Mouse (Mus musculus): ENCODE results near the gene Gzma.

Gene Gzma

GRCm38 (mm10) chr13:113045458-113046110, 55.2 kb downstream of the Gzma start:
- DNase-seq (ENCODE audit: low spot score), result no peak

DNA sequence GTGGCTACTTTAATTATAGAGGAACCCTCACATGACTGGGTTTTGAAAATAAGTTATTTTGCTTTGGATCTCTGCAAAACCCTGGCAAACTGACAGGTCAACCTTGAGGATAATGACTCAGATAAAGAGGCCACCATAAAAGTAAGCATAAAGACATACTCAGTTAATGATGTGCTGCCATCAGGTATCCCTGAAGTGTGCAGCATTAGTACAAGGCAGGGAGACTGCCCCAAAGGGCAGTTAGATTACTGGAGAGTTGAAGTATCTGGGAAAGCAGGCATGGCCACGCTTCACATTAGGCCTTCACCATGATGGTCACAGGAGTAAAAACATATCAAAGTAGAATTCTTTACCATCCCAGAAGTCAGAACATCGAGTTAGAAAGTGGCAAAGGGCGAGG, 55.9 kb downstream of the Gzma start:
- DNase-seq (ENCODE audit: low spot score), result no peak
